Mouse (Mus musculus) liver, embryonic 14.5 days (tissue): ENCODE results near the gene Mllt1.

ENCODE experiments used
- CTCF ChIP-seq: IDR thresholded peaks from 2 replicates; pipeline ENCODE4 v1.5.1; 2016; ENCODE audit warnings: antibody characterized with exemption, low read depth, control low read depth
- EP300 ChIP-seq: IDR thresholded peaks from 2 replicates; pipeline ENCODE4 v1.6.1; 2016; ENCODE audit warnings: antibody characterized with exemption, low read depth

DNA sequence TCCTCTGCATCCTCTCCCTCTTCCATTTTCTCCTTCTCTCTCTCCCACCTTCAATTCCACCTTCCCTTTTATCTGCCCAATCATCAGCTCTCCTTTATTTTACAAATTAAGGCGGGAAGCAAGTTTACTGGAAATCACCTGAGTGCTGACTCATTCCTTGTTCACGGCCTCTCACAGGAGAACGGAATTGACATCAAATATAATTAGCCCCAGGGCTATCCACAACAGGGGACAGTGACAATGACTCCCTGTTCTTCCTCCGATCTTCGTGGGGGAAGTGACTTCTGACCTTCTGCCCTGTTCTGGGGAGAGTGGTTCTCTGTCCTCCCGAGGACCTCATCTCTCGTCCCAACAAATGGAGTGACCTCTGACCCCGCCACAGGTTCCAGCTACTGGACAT is 58.2 kb downstream of the Mllt1 start:
- TF ChIP-seq CTCF (no peak), EP300 (no peak)
